Mouse (Mus musculus) left cerebral cortex, adult 2 months (tissue): ENCODE measurements around the gene Tmem50a. TPM values are rescaled to one million over a fixed set of nuclear protein-coding genes. Genes with fewer than 3 reads are reported as not detected.

Source experiments
- DNase-seq, 2 experiments: peaks; one replicate each; pipeline ENCODE4 v3.0.0; 2021 to 2022; ENCODE audit warnings: low spot score in 2 of 2, mixed read lengths in 1 of 2; ENCODE audit errors: extremely low spot score in 1 of 2
- H3K27ac ChIP-seq: fragments of 200-600 bp; 2 replicates; pipeline ENCODE4 v1.8.1; 2022
- H3K4me3 ChIP-seq: fragments of 200-600 bp; 2 replicates; pipeline ENCODE4 v1.8.1; 2022
- CTCF ChIP-seq: fragments of 200-600 bp; IDR thresholded peaks from 2 replicates; pipeline ENCODE4 v1.8.1; 2022; ENCODE audit warnings: antibody characterized with exemption, mild to moderate bottlenecking, moderate library complexity
- intact Hi-C: fragments of 180-260 bp; cut with DNase I; formaldehyde crosslinking; loops from one replicate; pipeline ENCODE4 v1.15.1; 2025
- total RNA-seq, 2 experiments: library from RNA; stranded (reverse); gene quantifications; 2 replicates each; pipeline ENCODE4 v1.2.3; 2021

Gene Tmem50a
- total RNA-seq, 2 experiments from 2014 or later: 113 to 116 TPM

- no peak overlapping the region for H3K4me3 ChIP-seq
- no peak overlapping the region for H3K27ac ChIP-seq
- TF ChIP-seq CTCF: no peak
- intact Hi-C loops: no loop called here
- no peak for DNase-seq
Measured at GRCm38 (mm10) chr4:134855371-134855770, 59.5 kb downstream of the Tmem50a start.

- Histone ChIP-seq H3K27ac (peak overlapping the region; percentile 97), H3K4me3 (peak overlapping the region; percentile 91)
- no peak for TF ChIP-seq CTCF
- intact Hi-C loops: loop anchor here (5.0 kb wide), 1 partner anchor 68 kb away; the partner anchor contains the start of gene Rsrp1
- DNase-seq: peak; percentile 94
Measured at GRCm38 (mm10) chr4:134853637-134854485, 61.0 kb downstream of the Tmem50a start.

DNA sequence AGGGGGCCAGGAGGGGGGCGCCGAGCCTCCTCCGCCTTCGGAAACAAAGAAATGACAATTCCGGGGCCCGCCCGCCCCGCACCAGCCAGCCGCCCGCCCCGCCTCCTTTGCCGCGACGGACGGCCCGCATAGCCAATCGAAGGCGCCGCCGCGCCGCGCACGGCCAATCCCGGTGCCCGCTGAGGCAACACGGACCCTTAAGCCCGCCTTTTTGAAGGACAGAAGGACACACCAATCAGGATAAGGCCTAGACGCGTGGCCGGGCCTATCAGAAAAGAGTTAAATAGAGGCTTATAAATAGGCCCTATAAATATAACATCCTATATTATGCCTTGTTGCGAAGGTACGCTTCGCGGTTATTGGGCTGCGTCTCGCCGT, 61.6 kb downstream of the Tmem50a start, which contains the start of gene Maco1:
Gene Maco1, minus strand, starts transcription at position 87 of the 378 bp plus-strand sequence.
- peak; percentile 100 for DNase-seq
- H3K4me3 ChIP-seq: peak within 1 kb of the TSS; percentile 91
- peak within 1 kb of the TSS; percentile 98 for H3K27ac ChIP-seq
- intact Hi-C loops: loop anchor here (5.0 kb wide), 1 partner anchor 69 kb away; the partner anchor contains the start of gene Rsrp1
- TF ChIP-seq CTCF: no peak

GRCm38 (mm10) chr4:134852438-134853255, 62.2 kb downstream of the Tmem50a start:
- peak overlapping the region; percentile 98 for H3K27ac ChIP-seq
- peak; percentile 51 for DNase-seq
- no peak; the same call in 1 of the 2 replicates for TF ChIP-seq CTCF
- peak overlapping the region; percentile 91 for H3K4me3 ChIP-seq
- intact Hi-C loops: loop anchor here (5.0 kb wide), 1 partner anchor 70 kb away; the partner anchor contains the start of gene Rsrp1

- Histone ChIP-seq H3K4me3 (peak overlapping the region; percentile 91), H3K27ac (peak overlapping the region; percentile 98; the same call in 1 of the 2 replicates)
- no peak for TF ChIP-seq CTCF
- intact Hi-C loops: loop anchor here (5.0 kb wide), 1 partner anchor 70 kb away; the partner anchor contains the start of gene Rsrp1
- DNase-seq: no peak
Measured at GRCm38 (mm10) chr4:134851876-134852275, 62.9 kb downstream of the Tmem50a start.

DNA sequence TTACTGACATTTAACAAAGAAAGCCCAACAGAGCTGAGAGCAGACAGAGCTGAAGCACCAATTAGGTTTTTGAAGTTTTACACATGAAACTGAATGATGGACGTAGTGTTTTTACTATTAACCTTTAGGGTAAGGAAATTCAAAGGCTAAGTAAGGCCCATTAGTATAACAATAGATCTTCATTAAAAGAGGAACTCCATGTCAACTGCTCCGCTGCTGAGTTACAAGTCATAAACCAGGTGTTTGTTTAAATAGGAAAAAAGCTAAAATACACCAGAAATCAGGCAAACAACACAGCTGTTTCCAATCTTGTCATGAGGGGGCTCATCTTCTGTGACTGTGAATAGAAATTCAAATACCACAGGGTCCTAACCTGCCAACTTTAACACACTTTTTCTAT, 63.6 kb downstream of the Tmem50a start:
- peak overlapping the region; percentile 91; the same call in 1 of the 2 replicates for H3K4me3 ChIP-seq
- no peak for DNase-seq
- intact Hi-C loops: loop anchor here (5.0 kb wide), 1 partner anchor 71 kb away; the partner anchor contains the start of gene Rsrp1

GRCm38 (mm10) chr4:134850551-134850950, 64.3 kb downstream of the Tmem50a start:
- TF ChIP-seq CTCF: no peak
- no peak overlapping the region for H3K27ac ChIP-seq
- no peak overlapping the region for H3K4me3 ChIP-seq
- DNase-seq: no peak
- intact Hi-C loops: loop anchor here (5.0 kb wide), 1 partner anchor 72 kb away; the partner anchor contains the start of gene Rsrp1

More for the DNA sequence above, 63.6 kb downstream of the Tmem50a start:
- H3K27ac ChIP-seq: no peak overlapping the region
- no peak for TF ChIP-seq CTCF

Other genes with a start within 250 kb of the Tmem50a start
- gene Man1c1, start 210.7 kb downstream of the Tmem50a start, total RNA-seq: 10 to 100 TPM; 43.1 to 43.6 TPM
- gene Ldlrap1, start 147.0 kb downstream of the Tmem50a start, total RNA-seq: 1 to 10 TPM; 3.4 to 3.7 TPM
- gene Maco1, start 61.7 kb downstream of the Tmem50a start, total RNA-seq: 10 to 100 TPM; 52.4 to 54.2 TPM
- gene Rhd, start 50.5 kb downstream of the Tmem50a start, total RNA-seq: not detected
- 100 to 1,000 TPM; 284 to 304 TPM for gene Rsrp1, start 8.6 kb upstream of the Tmem50a start, total RNA-seq
- gene Syf2, start 15.9 kb upstream of the Tmem50a start, total RNA-seq: 10 to 100 TPM; 53.9 to 58.7 TPM
- gene Runx3, start 205.6 kb upstream of the Tmem50a start, total RNA-seq: under 1 TPM in 1 of 2 experiments, not detected in 1; 0.14 TPM